Mouse (Mus musculus): Measurements from ENCODE around the gene Zfp13. TPM values are rescaled to one million over a fixed set of nuclear protein-coding genes. Genes with fewer than 3 reads are reported as not detected.
A peak's percentile ranks its signal among the peaks of the same experiment; 100 is the strongest.

Gene Zfp13
- total and polyA plus RNA-seq, 2 experiments from 2014 or later: 21.5 to 44.0 TPM

- H3K36me3 ChIP-seq (ENCODE audit: insufficient read depth, low read length): peaks cover 44% of the 10 kb centered on the region
- no peak overlapping the region for H3K27ac ChIP-seq
- no peak overlapping the region for H3K4me2 ChIP-seq (ENCODE audit: low read depth, low read length)
- H3K27me3 ChIP-seq (ENCODE audit: insufficient read depth, low read length): no peaks in the 10 kb centered on the region
- H3K4me1 ChIP-seq (ENCODE audit: insufficient read depth, low read length): no peaks in the 10 kb centered on the region
- no peak overlapping the region for H3K4me3 ChIP-seq (ENCODE audit: low read length)
- H3K9me3 ChIP-seq (ENCODE audit: low read length): no peaks in the 10 kb centered on the region; the same call in 1 of the 2 replicates
- DNase-seq (ENCODE audit: low spot score) (no peak), ATAC-seq (no peak)
- TF ChIP-seq CTCF (IDR thresholded peaks at IDR 0.05; ENCODE audit: low read depth): no peak
- WGBS: 90% methylated on average over 8 of the region's 8 CpGs
- no peak overlapping the region for H3K9ac ChIP-seq (replicated peaks; ENCODE audit: low read length)
Measured at GRCm38 (mm10) chr17:23574130-23574529, 25.2 kb downstream of the Zfp13 start.

GRCm38 (mm10) chr17:23572059-23572458 is 27.2 kb downstream of the Zfp13 start:
- WGBS: 82% methylated on average over 6 of the region's 6 CpGs
- H3K4me2 ChIP-seq (ENCODE audit: low read depth, low read length): no peak overlapping the region
- no peaks in the 10 kb centered on the region; the same call in 1 of the 2 replicates for H3K9me3 ChIP-seq (ENCODE audit: low read length)
- no peak overlapping the region for H3K9ac ChIP-seq (replicated peaks; ENCODE audit: low read length)
- DNase-seq (ENCODE audit: low spot score) (no peak), ATAC-seq (no peak)
- no peaks in the 10 kb centered on the region for H3K4me1 ChIP-seq (ENCODE audit: insufficient read depth, low read length)
- H3K36me3 ChIP-seq (ENCODE audit: insufficient read depth, low read length): peaks cover 31% of the 10 kb centered on the region
- H3K27me3 ChIP-seq (ENCODE audit: insufficient read depth, low read length): no peaks in the 10 kb centered on the region
- no peak overlapping the region for H3K27ac ChIP-seq
- no peak overlapping the region for H3K4me3 ChIP-seq (ENCODE audit: low read length)
- TF ChIP-seq CTCF (IDR thresholded peaks at IDR 0.05; ENCODE audit: low read depth): peak; percentile 27; the same call in 1 of the 2 replicates

- DNase-seq (ENCODE audit: low spot score) (peak; percentile 48), ATAC-seq (peak; percentile 25; the same call in 1 of the 2 replicates)
- TF ChIP-seq CTCF (IDR thresholded peaks at IDR 0.05; ENCODE audit: low read depth): peak; percentile 60
- H3K9ac ChIP-seq (replicated peaks; ENCODE audit: low read length): no peak overlapping the region
- no peaks in the 10 kb centered on the region for H3K27me3 ChIP-seq (ENCODE audit: insufficient read depth, low read length)
- no peak overlapping the region for H3K4me3 ChIP-seq (ENCODE audit: low read length)
- H3K36me3 ChIP-seq (ENCODE audit: insufficient read depth, low read length): peaks cover 22% of the 10 kb centered on the region
- no peaks in the 10 kb centered on the region for H3K4me1 ChIP-seq (ENCODE audit: insufficient read depth, low read length)
- H3K9me3 ChIP-seq (ENCODE audit: low read length): no peaks in the 10 kb centered on the region; the same call in 1 of the 2 replicates
- H3K4me2 ChIP-seq (ENCODE audit: low read depth, low read length): no peak overlapping the region
- 22% methylated on average over 5 of the region's 5 CpGs for WGBS
- H3K27ac ChIP-seq: no peak overlapping the region; the same call in 1 of the 2 replicates
Measured at GRCm38 (mm10) chr17:23571084-23571483, 28.2 kb downstream of the Zfp13 start.

GRCm38 (mm10) chr17:23570017-23570416 is 29.3 kb downstream of the Zfp13 start:
- DNase-seq (ENCODE audit: low spot score) (peak; percentile 62), ATAC-seq (peak; percentile 46)
- 40% methylated on average over 6 of the region's 6 CpGs for WGBS
- H3K4me2 ChIP-seq (ENCODE audit: low read depth, low read length): no peak overlapping the region
- H3K4me3 ChIP-seq (ENCODE audit: low read length): no peak overlapping the region
- H3K4me1 ChIP-seq (ENCODE audit: insufficient read depth, low read length): no peaks in the 10 kb centered on the region
- H3K27ac ChIP-seq: no peak overlapping the region
- H3K36me3 ChIP-seq (ENCODE audit: insufficient read depth, low read length): peaks cover 13% of the 10 kb centered on the region; the same call in 1 of the 2 replicates
- H3K9ac ChIP-seq (replicated peaks; ENCODE audit: low read length): no peak overlapping the region
- TF ChIP-seq CTCF (IDR thresholded peaks at IDR 0.05; ENCODE audit: low read depth): peak; percentile 72
- H3K9me3 ChIP-seq (ENCODE audit: low read length): no peaks in the 10 kb centered on the region
- H3K27me3 ChIP-seq (ENCODE audit: insufficient read depth, low read length): no peaks in the 10 kb centered on the region

- Histone ChIP-seq H3K9ac (replicated peaks; ENCODE audit: low read length) (no peak overlapping the region), H3K4me3 (ENCODE audit: low read length) (no peak overlapping the region), H3K36me3 (ENCODE audit: insufficient read depth, low read length) (no peaks in the 10 kb centered on the region), H3K4me2 (ENCODE audit: low read depth, low read length) (no peak overlapping the region), H3K9me3 (ENCODE audit: low read length) (no peaks in the 10 kb centered on the region), H3K27me3 (ENCODE audit: insufficient read depth, low read length) (no peaks in the 10 kb centered on the region), H3K27ac (no peak overlapping the region), H3K4me1 (ENCODE audit: insufficient read depth, low read length) (0 out of 2 replicates have a peak, but pooled peaks cover 5% of the 10 kb centered on the region)
- no peak for TF ChIP-seq CTCF (IDR thresholded peaks at IDR 0.05; ENCODE audit: low read depth)
- 19% methylated on average over 5 of the region's 5 CpGs for WGBS
- ATAC-seq: no peak
- peak; percentile 69 for DNase-seq (ENCODE audit: low spot score)
Measured at GRCm38 (mm10) chr17:23568370-23568769, 30.9 kb downstream of the Zfp13 start.

- H3K4me2 ChIP-seq (ENCODE audit: low read depth, low read length): no peak overlapping the region
- no peak overlapping the region for H3K9ac ChIP-seq (replicated peaks; ENCODE audit: low read length)
- no peaks in the 10 kb centered on the region for H3K9me3 ChIP-seq (ENCODE audit: low read length)
- no peaks in the 10 kb centered on the region for H3K36me3 ChIP-seq (ENCODE audit: insufficient read depth, low read length)
- no peaks in the 10 kb centered on the region for H3K27me3 ChIP-seq (ENCODE audit: insufficient read depth, low read length)
- H3K27ac ChIP-seq: no peak overlapping the region
- WGBS: 52% methylated on average over 5 of the region's 5 CpGs
- DNase-seq (ENCODE audit: low spot score): no peak
- H3K4me1 ChIP-seq (ENCODE audit: insufficient read depth, low read length): 0 out of 2 replicates have a peak, but pooled peaks cover 5% of the 10 kb centered on the region
- TF ChIP-seq CTCF (IDR thresholded peaks at IDR 0.05; ENCODE audit: low read depth): peak; percentile 34; the same call in 1 of the 2 replicates
- no peak for ATAC-seq
- no peak overlapping the region for H3K4me3 ChIP-seq (ENCODE audit: low read length)
Measured at GRCm38 (mm10) chr17:23566787-23567186, 32.5 kb downstream of the Zfp13 start.

- Histone ChIP-seq H3K27me3 (ENCODE audit: insufficient read depth, low read length) (no peaks in the 10 kb centered on the region), H3K27ac (peak overlapping the region; percentile 96), H3K9me3 (ENCODE audit: low read length) (no peaks in the 10 kb centered on the region), H3K4me3 (ENCODE audit: low read length) (peak overlapping the region; percentile 81), H3K36me3 (ENCODE audit: insufficient read depth, low read length) (peaks cover 9% of the 10 kb centered on the region; the same call in 1 of the 2 replicates), H3K4me1 (ENCODE audit: insufficient read depth, low read length) (0 out of 2 replicates have a peak, but pooled peaks cover 5% of the 10 kb centered on the region), H3K4me2 (ENCODE audit: low read depth, low read length) (peak overlapping the region; percentile 71), H3K9ac (replicated peaks; ENCODE audit: low read length) (peak overlapping the region; percentile 92)
- TF ChIP-seq CTCF (IDR thresholded peaks at IDR 0.05; ENCODE audit: low read depth): no peak
- DNase-seq (ENCODE audit: low spot score): no peak
- under 1% methylated on average over 8 of the region's 8 CpGs for WGBS
- peak; percentile 84 for ATAC-seq
Measured at GRCm38 (mm10) chr17:23564368-23564715, 34.9 kb downstream of the Zfp13 start.
